Mouse (Mus musculus): ENCODE data around the gene Gm12248. TPM values are rescaled to one million over a fixed set of nuclear protein-coding genes. Genes with fewer than 3 reads are reported as not detected.

Gm12248 gene
- total and polyA plus RNA-seq, 2 experiments: 1.7 TPM; not detected in 1

DNA sequence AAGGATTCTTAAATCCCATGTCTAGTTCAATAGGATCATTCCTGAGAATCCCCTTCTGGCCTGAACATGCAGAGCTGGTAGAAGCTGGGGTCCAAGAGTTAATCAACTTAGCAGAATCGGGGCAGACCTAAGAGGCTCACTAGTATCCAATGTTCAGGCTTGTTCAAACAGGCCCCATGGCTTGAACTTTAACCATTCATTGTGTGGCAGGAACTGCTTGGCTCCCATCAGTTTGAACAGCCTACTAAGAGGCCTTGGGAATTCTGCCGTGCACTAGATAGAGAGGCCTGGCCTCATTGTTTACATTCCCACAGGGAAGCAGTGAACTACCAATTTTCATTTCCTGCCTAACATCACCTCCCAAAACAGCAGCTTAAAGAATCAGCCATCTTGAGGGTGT lies 71.3 kb downstream of the Gm12248 start:
- no peaks in the 10 kb centered on the region for H3K36me3 ChIP-seq (ENCODE audit: control insufficient read depth, insufficient read depth, low read length)
- 6% methylated on average over 2 of the region's 2 CpGs for WGBS
- H3K4me3 ChIP-seq (ENCODE audit: insufficient read depth, low read depth, low read length): no peak overlapping the region
- H3K27me3 ChIP-seq (ENCODE audit: control insufficient read depth, insufficient read depth, low read length): no peaks in the 10 kb centered on the region
- peaks cover 78% of the 10 kb centered on the region for H3K79me2 ChIP-seq (ENCODE audit: control insufficient read depth, insufficient read depth, low read length)
- H3K9ac ChIP-seq (ENCODE audit: low read depth, low read length): peak overlapping the region; percentile 26; the same call in 1 of the 2 replicates
- H3K27ac ChIP-seq (replicated peaks; ENCODE audit: insufficient read depth, low read depth, low read length): peak overlapping the region; percentile 12; the same call in 1 of the 2 replicates
- TF ChIP-seq CTCF (IDR thresholded peaks at IDR 0.05; ENCODE audit: low read depth, low read length): no peak
- TF ChIP-seq POLR2A (IDR thresholded peaks at IDR 0.05; ENCODE audit: extremely low read depth, insufficient read depth, low read length): no peak
- DNase-seq (ENCODE audit: extremely low read depth, low read depth, low spot score): peak; percentile 88
- peaks cover 72% of the 10 kb centered on the region for H3K4me1 ChIP-seq (ENCODE audit: control insufficient read depth, insufficient read depth, low read length)

DNA sequence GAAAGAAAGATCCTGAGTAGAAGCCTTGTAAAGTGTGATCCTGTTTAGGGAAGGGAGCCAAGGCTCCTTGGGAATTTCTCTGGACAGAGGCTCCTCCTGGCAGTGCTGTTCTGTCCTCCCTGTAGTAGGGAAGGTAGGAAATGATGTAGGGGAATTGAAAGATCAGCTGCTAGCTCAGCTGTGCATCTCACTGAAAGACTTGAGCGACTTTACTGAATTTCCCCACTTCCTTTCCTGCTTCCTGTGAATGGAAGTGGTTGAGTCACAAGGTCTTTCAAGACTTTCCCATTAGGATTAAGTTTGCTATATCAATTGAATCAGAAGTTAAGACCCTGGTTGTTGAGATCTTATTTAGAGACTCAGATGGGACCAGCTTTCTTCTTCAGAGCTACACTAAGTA lies 71.8 kb downstream of the Gm12248 start:
- no peak overlapping the region for H3K4me3 ChIP-seq (ENCODE audit: insufficient read depth, low read depth, low read length)
- peak overlapping the region; percentile 12; the same call in 1 of the 2 replicates for H3K27ac ChIP-seq (replicated peaks; ENCODE audit: insufficient read depth, low read depth, low read length)
- DNase-seq (ENCODE audit: extremely low read depth, low read depth, low spot score): no peak
- no peaks in the 10 kb centered on the region for H3K27me3 ChIP-seq (ENCODE audit: control insufficient read depth, insufficient read depth, low read length)
- H3K4me1 ChIP-seq (ENCODE audit: control insufficient read depth, insufficient read depth, low read length): peaks cover 74% of the 10 kb centered on the region
- no peaks in the 10 kb centered on the region for H3K36me3 ChIP-seq (ENCODE audit: control insufficient read depth, insufficient read depth, low read length)
- peaks cover 78% of the 10 kb centered on the region for H3K79me2 ChIP-seq (ENCODE audit: control insufficient read depth, insufficient read depth, low read length)
- WGBS: 3% methylated on average over 1 of the region's 1 CpGs
- TF ChIP-seq CTCF (IDR thresholded peaks at IDR 0.05; ENCODE audit: low read depth, low read length): no peak
- no peak for TF ChIP-seq POLR2A (IDR thresholded peaks at IDR 0.05; ENCODE audit: extremely low read depth, insufficient read depth, low read length)
- H3K9ac ChIP-seq (ENCODE audit: low read depth, low read length): peak overlapping the region; percentile 26; the same call in 1 of the 2 replicates

DNA sequence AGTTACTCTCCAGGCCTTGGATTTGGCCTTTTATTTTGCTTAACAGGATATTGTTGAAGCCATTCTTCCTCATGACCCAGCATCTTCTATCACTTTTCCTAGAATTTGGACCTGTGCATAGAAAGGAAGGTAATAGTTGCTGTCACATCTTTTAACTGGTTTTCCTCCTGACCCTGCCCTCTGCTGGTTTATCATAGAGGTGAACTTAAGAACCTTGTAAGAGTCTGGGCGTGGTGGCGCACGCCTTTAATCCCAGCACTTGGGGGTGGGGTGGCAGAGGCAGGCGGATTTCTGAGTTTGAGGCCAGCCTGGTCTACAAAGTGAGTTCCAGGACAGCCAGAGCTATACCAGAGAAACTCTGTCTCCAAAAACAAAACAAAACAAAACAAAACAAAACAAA lies 74.2 kb downstream of the Gm12248 start:
- Histone ChIP-seq H3K79me2 (ENCODE audit: control insufficient read depth, insufficient read depth, low read length) (peaks cover 71% of the 10 kb centered on the region), H3K36me3 (ENCODE audit: control insufficient read depth, insufficient read depth, low read length) (no peaks in the 10 kb centered on the region), H3K9ac (ENCODE audit: low read depth, low read length) (no peak overlapping the region), H3K4me3 (ENCODE audit: insufficient read depth, low read depth, low read length) (no peak overlapping the region), H3K27ac (replicated peaks; ENCODE audit: insufficient read depth, low read depth, low read length) (0 out of 2 replicates have a peak overlapping the region, but pooled peaks have one; percentile 12), H3K4me1 (ENCODE audit: control insufficient read depth, insufficient read depth, low read length) (peaks cover 65% of the 10 kb centered on the region), H3K27me3 (ENCODE audit: control insufficient read depth, insufficient read depth, low read length) (no peaks in the 10 kb centered on the region)
- TF ChIP-seq CTCF (IDR thresholded peaks at IDR 0.05; ENCODE audit: low read depth, low read length) (no peak), POLR2A (IDR thresholded peaks at IDR 0.05; ENCODE audit: extremely low read depth, insufficient read depth, low read length) (no peak)
- 62% methylated on average over 4 of the region's 4 CpGs for WGBS
- DNase-seq (ENCODE audit: extremely low read depth, low read depth, low spot score): no peak

DNA sequence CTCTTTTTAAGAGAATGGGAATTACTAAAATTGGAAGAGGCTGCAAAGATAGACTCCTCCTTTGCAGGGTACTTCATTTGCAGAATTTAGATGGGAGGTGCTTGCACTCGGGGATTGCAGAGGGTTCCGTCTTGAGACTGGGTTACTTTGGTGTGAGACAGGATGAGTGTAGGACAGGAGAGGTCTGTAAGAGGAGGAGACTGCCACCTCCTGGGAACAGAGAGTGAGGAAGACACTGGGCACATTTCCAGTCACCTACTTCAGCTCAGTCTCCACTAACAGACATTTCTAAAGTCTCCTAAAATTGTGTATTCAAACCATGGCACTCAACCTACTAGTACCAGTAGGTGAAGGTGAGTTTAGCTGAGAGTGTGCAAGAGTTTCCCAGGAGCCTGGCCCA lies 74.6 kb downstream of the Gm12248 start:
- WGBS: 5% methylated on average over 2 of the region's 2 CpGs
- Histone ChIP-seq H3K27me3 (ENCODE audit: control insufficient read depth, insufficient read depth, low read length) (no peaks in the 10 kb centered on the region), H3K4me1 (ENCODE audit: control insufficient read depth, insufficient read depth, low read length) (peaks cover 66% of the 10 kb centered on the region), H3K27ac (replicated peaks; ENCODE audit: insufficient read depth, low read depth, low read length) (0 out of 2 replicates have a peak overlapping the region, but pooled peaks have one; percentile 12), H3K4me3 (ENCODE audit: insufficient read depth, low read depth, low read length) (no peak overlapping the region), H3K79me2 (ENCODE audit: control insufficient read depth, insufficient read depth, low read length) (peaks cover 74% of the 10 kb centered on the region), H3K9ac (ENCODE audit: low read depth, low read length) (no peak overlapping the region), H3K36me3 (ENCODE audit: control insufficient read depth, insufficient read depth, low read length) (no peaks in the 10 kb centered on the region)
- DNase-seq (ENCODE audit: extremely low read depth, low read depth, low spot score): peak; percentile 66
- TF ChIP-seq CTCF (IDR thresholded peaks at IDR 0.05; ENCODE audit: low read depth, low read length) (peak; percentile 61), POLR2A (IDR thresholded peaks at IDR 0.05; ENCODE audit: extremely low read depth, insufficient read depth, low read length) (no peak)

DNA sequence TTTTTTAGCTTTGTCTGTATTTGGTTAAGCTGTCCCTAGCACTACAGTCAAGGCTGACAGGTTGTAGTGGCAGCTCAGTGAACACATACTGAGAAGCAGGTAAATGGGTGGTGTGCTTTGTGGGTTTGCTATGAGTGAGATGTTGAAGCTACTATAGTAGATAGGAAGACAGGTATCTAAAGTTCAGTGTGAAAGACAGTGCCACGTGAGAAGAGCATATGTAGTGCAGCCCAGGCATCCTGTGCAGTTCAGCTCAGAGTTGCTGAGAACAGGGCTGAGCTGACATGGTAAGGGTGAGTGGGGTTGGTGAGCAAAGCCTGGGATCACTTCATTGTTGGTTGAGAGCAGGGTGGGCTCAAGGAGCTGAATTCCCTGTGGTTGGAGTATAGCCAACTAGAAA lies 75.5 kb downstream of the Gm12248 start:
- no peak overlapping the region for H3K9ac ChIP-seq (ENCODE audit: low read depth, low read length)
- H3K4me1 ChIP-seq (ENCODE audit: control insufficient read depth, insufficient read depth, low read length): peaks cover 66% of the 10 kb centered on the region
- H3K4me3 ChIP-seq (ENCODE audit: insufficient read depth, low read depth, low read length): no peak overlapping the region
- no peak for DNase-seq (ENCODE audit: extremely low read depth, low read depth, low spot score)
- H3K79me2 ChIP-seq (ENCODE audit: control insufficient read depth, insufficient read depth, low read length): peaks cover 76% of the 10 kb centered on the region
- H3K27me3 ChIP-seq (ENCODE audit: control insufficient read depth, insufficient read depth, low read length): no peaks in the 10 kb centered on the region
- H3K27ac ChIP-seq (replicated peaks; ENCODE audit: insufficient read depth, low read depth, low read length): peak overlapping the region; percentile 0; the same call in 1 of the 2 replicates
- WGBS: 14% methylated on average over 1 of the region's 1 CpGs
- no peaks in the 10 kb centered on the region for H3K36me3 ChIP-seq (ENCODE audit: control insufficient read depth, insufficient read depth, low read length)
- TF ChIP-seq CTCF (IDR thresholded peaks at IDR 0.05; ENCODE audit: low read depth, low read length) (no peak), POLR2A (IDR thresholded peaks at IDR 0.05; ENCODE audit: extremely low read depth, insufficient read depth, low read length) (no peak)

- 24% methylated on average over 3 of the region's 3 CpGs for WGBS
- Histone ChIP-seq H3K4me1 (ENCODE audit: control insufficient read depth, insufficient read depth, low read length) (peaks cover 65% of the 10 kb centered on the region), H3K79me2 (ENCODE audit: control insufficient read depth, insufficient read depth, low read length) (peaks cover 75% of the 10 kb centered on the region), H3K27ac (replicated peaks; ENCODE audit: insufficient read depth, low read depth, low read length) (0 out of 2 replicates have a peak overlapping the region, but pooled peaks have one; percentile 14), H3K9ac (ENCODE audit: low read depth, low read length) (no peak overlapping the region), H3K4me3 (ENCODE audit: insufficient read depth, low read depth, low read length) (no peak overlapping the region), H3K27me3 (ENCODE audit: control insufficient read depth, insufficient read depth, low read length) (no peaks in the 10 kb centered on the region), H3K36me3 (ENCODE audit: control insufficient read depth, insufficient read depth, low read length) (no peaks in the 10 kb centered on the region)
- no peak for DNase-seq (ENCODE audit: extremely low read depth, low read depth, low spot score)
- no peak for TF ChIP-seq CTCF (IDR thresholded peaks at IDR 0.05; ENCODE audit: low read depth, low read length)
- no peak for TF ChIP-seq POLR2A (IDR thresholded peaks at IDR 0.05; ENCODE audit: extremely low read depth, insufficient read depth, low read length)
Observed at GRCm38 (mm10) chr11:58016371-58016770, 76.6 kb downstream of the Gm12248 start.
